Mouse (Mus musculus) leukemia stem cell, adult 10-12 weeks (primary cell): ENCODE measurements around the gene Pafah1b2. TPM values are rescaled to one million over a fixed set of nuclear protein-coding genes. Genes with fewer than 3 reads are reported as not detected.

Experiments
- polyA plus RNA-seq: library from polyadenylated mRNA; stranded (reverse); fragments of >175 nt; gene quantifications from 2 replicates; pipeline ENCODE4 v1.2.3, GENCODE M21; 2012; ENCODE audit warnings: low replicate concordance

The Pafah1b2 gene
- 43.4 and 67.9 TPM in 2 replicates for polyA plus RNA-seq

GRCm38 (mm10) chr9:46012091-46013008 lies at the start of gene Pafah1b2, which contains the start of gene Sik3:
TSS of gene Pafah1b2 (minus strand) at chr9:46012690.
TSS of gene Sik3 (plus strand) at chr9:46012820.

DNA sequence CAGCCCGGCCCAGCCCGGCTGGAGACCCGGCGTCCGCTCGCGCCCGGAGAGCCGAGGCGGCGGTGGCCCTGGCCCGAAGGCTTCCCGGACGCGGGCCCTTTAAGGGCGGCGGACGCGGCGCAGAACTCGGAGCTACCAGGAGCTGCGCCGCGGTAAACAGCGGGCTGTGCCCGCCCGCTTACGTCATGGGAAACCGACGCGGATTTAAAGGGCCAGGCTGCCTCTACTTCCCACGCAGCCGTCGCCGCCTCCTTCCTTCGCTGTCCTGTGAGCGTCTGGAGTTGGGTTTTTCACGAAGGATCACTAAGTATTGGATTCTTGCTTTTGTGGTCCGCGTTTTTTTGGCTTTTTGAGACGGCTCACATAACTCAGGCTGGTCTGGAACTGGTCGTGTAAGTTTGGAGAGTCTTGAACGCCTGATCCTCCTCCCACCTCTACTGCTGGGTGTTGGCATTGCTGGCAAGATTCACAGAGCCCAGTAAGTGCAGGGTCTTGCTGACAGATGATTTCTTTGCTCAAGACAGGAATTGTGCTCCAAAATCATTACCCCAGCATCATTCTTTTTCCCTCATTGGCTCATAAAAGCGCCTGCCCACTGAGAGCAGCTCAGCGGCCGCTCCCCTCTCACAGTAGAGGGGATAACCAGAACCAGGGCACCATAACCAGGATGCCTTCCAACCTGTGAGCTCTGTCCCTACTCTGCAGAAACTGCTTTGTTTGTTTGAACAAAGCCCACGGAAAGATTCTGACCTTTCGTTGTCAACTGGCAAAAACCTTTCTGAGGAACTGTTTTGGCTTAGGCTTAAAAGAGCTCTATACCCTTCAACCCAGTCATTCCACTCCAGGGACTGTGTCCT lies 57.2 kb downstream of the Pafah1b2 start, which contains the start of gene Sidt2:
Gene Sidt2 (minus strand): TSS at position 152 of the 857 bp plus-strand sequence.

GRCm38 (mm10) chr9:45935628-45936210 lies 76.8 kb downstream of the Pafah1b2 start, which contains the start of gene Tagln:
TSS of gene Tagln (minus strand) at chr9:45936058.

Other genes starting within 250 kb of the Pafah1b2 start
- 133 and 186 TPM in 2 replicates for gene Cep164, start 184.0 kb downstream of the Pafah1b2 start, polyA plus RNA-seq
- 0.28 and 0.84 TPM in 2 replicates for gene Bace1, start 174.1 kb downstream of the Pafah1b2 start, polyA plus RNA-seq
- 3.7 and 9.2 TPM in 2 replicates for gene Pcsk7, start 106.2 kb downstream of the Pafah1b2 start, polyA plus RNA-seq
- gene Rnf214, start 105.8 kb downstream of the Pafah1b2 start, polyA plus RNA-seq, result 7.5 and 25.3 TPM in 2 replicates
- gene Tagln, start 76.6 kb downstream of the Pafah1b2 start, polyA plus RNA-seq, result 2.5 and 18.0 TPM in 2 replicates
- 46.7 and 83.0 TPM in 2 replicates for gene Sidt2, start 57.4 kb downstream of the Pafah1b2 start, polyA plus RNA-seq
- 10.9 and 13.3 TPM in 2 replicates for gene Sik3, start 130 bp upstream of the Pafah1b2 start, polyA plus RNA-seq
- gene Apoa1, start 215.9 kb upstream of the Pafah1b2 start, polyA plus RNA-seq, result 0.35 and 0.46 TPM in 2 replicates
- not detected in 2 replicates for gene Apoc3, start 222.9 kb upstream of the Pafah1b2 start, polyA plus RNA-seq
- 0.09 and 0.19 TPM in 2 replicates for gene Apoa4, start 228.0 kb upstream of the Pafah1b2 start, polyA plus RNA-seq